Mouse (Mus musculus) forebrain, embryonic 13.5 days (tissue): Measurements from ENCODE around the gene Zfp423. TPM values are rescaled to one million over a fixed set of nuclear protein-coding genes. Genes with fewer than 3 reads are reported as not detected.
A peak's percentile ranks its signal among the peaks of the same experiment; 100 is the strongest.

ENCODE experiments used
- ATAC-seq: fragments of 200-750 bp; cut with Nextera tagmentation; 2 replicates; pipeline ENCODE4 v1.8.0; 2017
- H3K27ac ChIP-seq: fragments of 300-500 bp; sonication (generic); 2 replicates; pipeline ENCODE4 v1.5.1; 2015; ENCODE audit warnings: inconsistent platforms, mild to moderate bottlenecking, moderate library complexity
- H3K27me3 ChIP-seq: fragments of 300-500 bp; sonication (generic); 2 replicates; pipeline ENCODE4 v1.6.1; 2015; ENCODE audit warnings: mild to moderate bottlenecking, inconsistent platforms
- H3K36me3 ChIP-seq: fragments of 300-500 bp; sonication (generic); 2 replicates; pipeline ENCODE4 v1.6.1; 2015; ENCODE audit warnings: mild to moderate bottlenecking, inconsistent platforms; ENCODE audit not compliant: poor library complexity, severe bottlenecking
- H3K4me1 ChIP-seq: fragments of 300-500 bp; sonication (generic); 2 replicates; pipeline ENCODE4 v1.6.1; 2015; ENCODE audit warnings: inconsistent platforms
- H3K4me2 ChIP-seq: fragments of 300-500 bp; sonication (generic); 2 replicates; pipeline ENCODE4 v1.6.1; 2015; ENCODE audit warnings: inconsistent platforms, mild to moderate bottlenecking, moderate library complexity
- H3K4me3 ChIP-seq: fragments of 300-500 bp; sonication (generic); 2 replicates; pipeline ENCODE4 v1.5.1; 2015; ENCODE audit warnings: mild to moderate bottlenecking, inconsistent platforms
- H3K9ac ChIP-seq: fragments of 300-500 bp; sonication (generic); 2 replicates; pipeline ENCODE4 v1.6.1; 2015; ENCODE audit warnings: mild to moderate bottlenecking, inconsistent platforms
- H3K9me3 ChIP-seq: fragments of 300-500 bp; sonication (generic); replicated peaks from 2 replicates; pipeline ENCODE4 v1.6.1; 2016; ENCODE audit warnings: inconsistent platforms
- WGBS: fragments of 180-500 bp; shearing (Covaris S2); methylation state at CpG from one replicate; pipeline ENCODE4 v1.1.7; 2015; 5-methylcytosine and 5-hydroxymethylcytosine counted together
- polyA plus RNA-seq: library from polyadenylated mRNA; unstranded; fragments of >200 nt; fragmentation: Nextera tagmentation; extraction: Ambion mirVana; gene quantifications from 2 replicates; pipeline ENCODE4 v1.2.1, GENCODE M21; 2015

The Zfp423 gene
- polyA plus RNA-seq, 1 experiment from 2014 or later: 23.2 TPM

DNA sequence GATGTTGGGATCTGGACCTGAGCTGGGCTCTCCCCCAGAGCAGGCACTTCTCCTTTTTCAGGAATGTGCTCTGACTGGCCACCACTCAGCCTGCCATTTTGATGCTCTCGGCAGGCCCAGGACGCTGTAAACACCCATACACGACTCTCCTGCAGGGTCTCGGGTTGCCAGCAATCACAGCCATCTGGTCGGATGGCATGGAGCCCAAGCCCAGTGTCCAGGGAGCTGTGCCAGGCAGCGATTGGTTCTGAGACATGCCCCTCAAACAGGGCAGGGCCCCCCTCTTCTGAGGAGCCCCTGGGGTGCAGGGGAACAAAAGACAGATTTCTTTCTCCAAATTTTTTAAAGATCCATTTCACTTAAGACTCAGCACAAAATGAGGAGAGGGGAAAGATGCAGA, 314.0 kb downstream of the Zfp423 start:
- Histone ChIP-seq H3K9me3 (no peaks in the 10 kb centered on the region), H3K27me3 (no peaks in the 10 kb centered on the region), H3K4me1 (peaks cover 19% of the 10 kb centered on the region), H3K9ac (no peak overlapping the region), H3K36me3 (no peaks in the 10 kb centered on the region), H3K27ac (peak overlapping the region; percentile 74), H3K4me2 (peak overlapping the region; percentile 19; the same call in 1 of the 2 replicates), H3K4me3 (no peak overlapping the region)
- peak; percentile 90 for ATAC-seq
- WGBS: 21% methylated on average over 6 of the region's 6 CpGs

- Histone ChIP-seq H3K27ac (no peak overlapping the region), H3K4me3 (no peak overlapping the region), H3K9me3 (no peaks in the 10 kb centered on the region), H3K27me3 (no peaks in the 10 kb centered on the region), H3K4me1 (peaks cover 13% of the 10 kb centered on the region), H3K36me3 (no peaks in the 10 kb centered on the region), H3K9ac (no peak overlapping the region), H3K4me2 (no peak overlapping the region)
- no peak for ATAC-seq
- 38% methylated on average over 3 of the region's 3 CpGs for WGBS
These were observed 318.5 kb downstream of the Zfp423 start for GRCm38 (mm10) chr8:87640930-87641329.

GRCm38 (mm10) chr8:87636226-87636742, 323.1 kb downstream of the Zfp423 start:
- Histone ChIP-seq H3K4me3 (no peak overlapping the region), H3K9me3 (no peaks in the 10 kb centered on the region), H3K9ac (no peak overlapping the region), H3K27me3 (no peaks in the 10 kb centered on the region), H3K27ac (no peak overlapping the region), H3K4me1 (no peaks in the 10 kb centered on the region), H3K4me2 (no peak overlapping the region), H3K36me3 (no peaks in the 10 kb centered on the region)
- ATAC-seq: no peak
- WGBS: 89% methylated on average over 11 of the region's 11 CpGs

GRCm38 (mm10) chr8:87631776-87632175, 327.6 kb downstream of the Zfp423 start:
- peaks cover 15% of the 10 kb centered on the region; the same call in 1 of the 2 replicates for H3K4me1 ChIP-seq
- 90% methylated on average over 7 of the region's 7 CpGs for WGBS
- H3K27ac ChIP-seq: no peak overlapping the region
- H3K9me3 ChIP-seq: no peaks in the 10 kb centered on the region
- H3K9ac ChIP-seq: no peak overlapping the region
- H3K36me3 ChIP-seq: no peaks in the 10 kb centered on the region
- ATAC-seq: no peak
- no peak overlapping the region for H3K4me2 ChIP-seq
- H3K27me3 ChIP-seq: no peaks in the 10 kb centered on the region
- H3K4me3 ChIP-seq: no peak overlapping the region

DNA sequence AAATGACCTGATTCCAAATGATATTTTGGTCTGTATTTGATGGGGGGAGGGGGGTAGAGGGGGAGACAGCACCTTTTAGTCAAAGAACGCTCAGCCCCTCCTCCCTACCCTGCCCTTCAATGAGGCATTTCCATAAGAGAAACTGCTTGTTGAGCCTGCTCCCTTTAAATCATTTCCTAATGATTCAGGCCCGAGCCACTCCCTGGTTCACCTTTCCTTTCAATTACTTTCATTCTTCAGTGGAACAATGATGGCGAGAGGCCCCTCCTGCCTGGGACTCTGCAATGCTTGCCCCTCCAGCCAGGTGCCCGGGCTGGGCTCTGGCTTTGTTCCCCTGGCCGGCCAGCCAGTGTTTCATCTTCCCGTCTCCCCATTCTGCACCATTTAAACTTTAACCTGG, 329.7 kb downstream of the Zfp423 start:
- H3K9ac ChIP-seq: no peak overlapping the region
- no peak overlapping the region for H3K4me2 ChIP-seq
- no peak for ATAC-seq
- WGBS: 32% methylated on average over 6 of the region's 6 CpGs
- no peaks in the 10 kb centered on the region for H3K27me3 ChIP-seq
- H3K4me3 ChIP-seq: no peak overlapping the region
- no peak overlapping the region for H3K27ac ChIP-seq
- H3K4me1 ChIP-seq: peaks cover 15% of the 10 kb centered on the region; the same call in 1 of the 2 replicates
- no peaks in the 10 kb centered on the region for H3K36me3 ChIP-seq
- H3K9me3 ChIP-seq: no peaks in the 10 kb centered on the region

DNA sequence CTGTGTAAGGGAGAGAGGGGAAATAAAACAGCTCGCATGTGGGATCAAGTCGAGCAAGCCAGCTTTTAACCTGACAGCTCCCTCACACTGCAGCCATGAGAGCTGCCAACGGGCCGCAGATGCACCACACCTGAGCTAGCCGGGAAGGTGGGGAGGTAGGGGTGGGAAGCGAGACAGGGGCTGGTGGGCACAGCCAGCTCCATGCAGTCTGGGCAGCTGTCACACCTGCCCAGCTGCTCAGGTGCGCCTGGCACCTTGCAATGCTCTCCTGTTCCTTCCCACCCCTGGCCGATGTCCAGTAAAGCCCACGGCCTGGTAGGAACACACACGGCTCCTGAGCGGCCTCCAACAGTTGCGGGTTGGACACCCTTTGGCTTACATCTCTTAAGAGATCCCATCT, 338.2 kb downstream of the Zfp423 start:
- peaks cover 2% of the 10 kb centered on the region; the same call in 1 of the 2 replicates for H3K27me3 ChIP-seq
- no peak overlapping the region for H3K4me3 ChIP-seq
- WGBS: 95% methylated on average over 12 of the region's 12 CpGs
- H3K9me3 ChIP-seq: no peaks in the 10 kb centered on the region
- no peaks in the 10 kb centered on the region for H3K36me3 ChIP-seq
- no peak overlapping the region for H3K9ac ChIP-seq
- no peak overlapping the region for H3K4me2 ChIP-seq
- no peaks in the 10 kb centered on the region for H3K4me1 ChIP-seq
- ATAC-seq: no peak
- H3K27ac ChIP-seq: no peak overlapping the region

- Histone ChIP-seq H3K4me3 (no peak overlapping the region), H3K9me3 (no peaks in the 10 kb centered on the region), H3K4me2 (no peak overlapping the region), H3K27ac (no peak overlapping the region), H3K4me1 (no peaks in the 10 kb centered on the region), H3K36me3 (no peaks in the 10 kb centered on the region), H3K9ac (no peak overlapping the region), H3K27me3 (peaks cover 5% of the 10 kb centered on the region; the same call in 1 of the 2 replicates)
- no peak for ATAC-seq
- WGBS: 69% methylated on average over 6 of the region's 6 CpGs
These were observed 339.2 kb downstream of the Zfp423 start for GRCm38 (mm10) chr8:87620225-87620624.

- Histone ChIP-seq H3K36me3 (no peaks in the 10 kb centered on the region), H3K9ac (no peak overlapping the region), H3K27me3 (peaks cover 5% of the 10 kb centered on the region; the same call in 1 of the 2 replicates), H3K9me3 (no peaks in the 10 kb centered on the region), H3K4me1 (no peaks in the 10 kb centered on the region), H3K4me3 (no peak overlapping the region), H3K27ac (no peak overlapping the region), H3K4me2 (no peak overlapping the region)
- no peak for ATAC-seq
- WGBS: 70% methylated on average over 2 of the region's 2 CpGs
These were observed 339.9 kb downstream of the Zfp423 start for GRCm38 (mm10) chr8:87619529-87619928.

DNA sequence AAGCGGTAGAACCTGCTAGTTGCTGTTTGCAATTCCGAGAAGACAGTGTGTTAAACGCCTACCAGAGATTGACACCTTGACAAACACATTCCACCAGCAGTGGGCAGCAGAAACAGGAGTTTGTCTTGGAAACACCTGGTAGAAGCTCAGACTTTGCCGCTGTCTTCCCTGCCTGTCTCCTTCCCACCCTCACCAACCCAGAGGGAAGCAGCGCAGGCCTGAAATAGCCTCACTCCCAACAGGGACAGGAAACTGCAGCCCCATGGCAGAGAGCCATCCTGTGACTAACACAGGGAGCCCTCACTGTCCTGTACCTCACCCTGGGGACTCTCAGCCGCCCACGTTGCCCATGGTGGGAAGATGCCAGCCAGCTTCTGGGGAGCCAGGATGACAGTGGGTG, 340.3 kb downstream of the Zfp423 start:
- no peaks in the 10 kb centered on the region for H3K9me3 ChIP-seq
- peaks cover 5% of the 10 kb centered on the region; the same call in 1 of the 2 replicates for H3K27me3 ChIP-seq
- no peaks in the 10 kb centered on the region for H3K36me3 ChIP-seq
- 53% methylated on average over 7 of the region's 7 CpGs for WGBS
- H3K27ac ChIP-seq: no peak overlapping the region
- no peaks in the 10 kb centered on the region for H3K4me1 ChIP-seq
- ATAC-seq: no peak
- H3K4me3 ChIP-seq: no peak overlapping the region
- H3K4me2 ChIP-seq: no peak overlapping the region
- H3K9ac ChIP-seq: no peak overlapping the region

- no peaks in the 10 kb centered on the region for H3K36me3 ChIP-seq
- H3K27ac ChIP-seq: no peak overlapping the region
- H3K27me3 ChIP-seq: peaks cover 5% of the 10 kb centered on the region; the same call in 1 of the 2 replicates
- no peak overlapping the region for H3K4me2 ChIP-seq
- H3K9me3 ChIP-seq: no peaks in the 10 kb centered on the region
- ATAC-seq: no peak
- H3K4me1 ChIP-seq: no peaks in the 10 kb centered on the region
- 96% methylated on average over 1 of the region's 1 CpGs for WGBS
- H3K4me3 ChIP-seq: no peak overlapping the region
- H3K9ac ChIP-seq: no peak overlapping the region
These were observed 345.7 kb downstream of the Zfp423 start for GRCm38 (mm10) chr8:87613701-87614100.

Other genes with a start within 250 kb of the Zfp423 start
- 53.7 and 54.0 TPM in 2 replicates for gene Cnep1r1, start 159.2 kb upstream of the Zfp423 start, polyA plus RNA-seq
- 34.8 and 36.2 TPM in 2 replicates for gene Heatr3, start 178.3 kb upstream of the Zfp423 start, polyA plus RNA-seq
- gene Tent4b, start 239.6 kb upstream of the Zfp423 start, polyA plus RNA-seq: 7.4 and 8.3 TPM in 2 replicates